Mouse (Mus musculus) lung, postnatal 36 days (tissue): ENCODE data around the gene Ogfr.

ENCODE experiments used
- DNase-seq: peaks from one replicate; pipeline ENCODE4 v3.0.0; 2022; ENCODE audit warnings: mixed read lengths

Gene Ogfr

GRCm38 (mm10) chr2:180589123-180589831 is at the start of gene Ogfr:
TSS of gene Ogfr (plus strand) at chr2:180589245.
- peak; percentile 84 for DNase-seq

- no peak for DNase-seq
Observed at GRCm38 (mm10) chr2:180543675-180544074, 45.4 kb upstream of the Ogfr start.

- no peak for DNase-seq
Observed at GRCm38 (mm10) chr2:180545046-180545445, 44.0 kb upstream of the Ogfr start.

GRCm38 (mm10) chr2:180547384-180548106 is 41.5 kb upstream of the Ogfr start:
- no peak for DNase-seq

- no peak for DNase-seq
Observed at GRCm38 (mm10) chr2:180552340-180552739, 36.7 kb upstream of the Ogfr start.

- no peak for DNase-seq
Observed at GRCm38 (mm10) chr2:180555219-180555618, 33.8 kb upstream of the Ogfr start.

GRCm38 (mm10) chr2:180556470-180556869 is 32.6 kb upstream of the Ogfr start:
- DNase-seq: no peak

GRCm38 (mm10) chr2:180560245-180560644 is 28.8 kb upstream of the Ogfr start:
- DNase-seq: no peak

- DNase-seq: no peak
Observed at GRCm38 (mm10) chr2:180562146-180562545, 26.9 kb upstream of the Ogfr start.

GRCm38 (mm10) chr2:180563296-180563695 is 25.7 kb upstream of the Ogfr start:
- DNase-seq: no peak

- no peak for DNase-seq
Observed at GRCm38 (mm10) chr2:180563841-180564240, 25.2 kb upstream of the Ogfr start.

GRCm38 (mm10) chr2:180566240-180566913 is 22.7 kb upstream of the Ogfr start:
- DNase-seq: peak; percentile 73

GRCm38 (mm10) chr2:180569028-180569643 is 19.9 kb upstream of the Ogfr start:
- peak; percentile 72 for DNase-seq

- no peak for DNase-seq
Observed at GRCm38 (mm10) chr2:180576482-180576881, 12.6 kb upstream of the Ogfr start.

- DNase-seq: peak; percentile 81
Observed at GRCm38 (mm10) chr2:180578686-180579085, 10.4 kb upstream of the Ogfr start.

GRCm38 (mm10) chr2:180581002-180581401 is 8.0 kb upstream of the Ogfr start, which contains the start of gene Mrgbp:
TSS of gene Mrgbp (plus strand) at chr2:180581304.
- DNase-seq: peak; percentile 62

- DNase-seq: peak; percentile 97
Observed at GRCm38 (mm10) chr2:180582481-180583153, 6.4 kb upstream of the Ogfr start.

- DNase-seq: no peak
Observed at GRCm38 (mm10) chr2:180583154-180583507, 5.9 kb upstream of the Ogfr start.

- no peak for DNase-seq
Observed at GRCm38 (mm10) chr2:180588736-180589122, 316 bp upstream of the Ogfr start.

- DNase-seq: no peak
Observed at GRCm38 (mm10) chr2:180597490-180597889, 8.4 kb downstream of the Ogfr start, which contains the start of gene Col9a3. TSS of gene Col9a3 (plus strand) at chr2:180597790.

GRCm38 (mm10) chr2:180598157-180598705 is 9.2 kb downstream of the Ogfr start:
- DNase-seq: no peak

GRCm38 (mm10) chr2:180600569-180601021 is 11.6 kb downstream of the Ogfr start:
- no peak for DNase-seq
